Mouse (Mus musculus) C2C12 (cell line): ENCODE results near the gene Itgb2. TPM values are rescaled to one million over a fixed set of nuclear protein-coding genes. Genes with fewer than 3 reads are reported as not detected.
A peak's percentile ranks its signal among the peaks of the same experiment; 100 is the strongest.

ENCODE experiments used
- H3K27me3 ChIP-seq: one replicate; pipeline ENCODE4 v1.6.1; 2011; ENCODE audit not compliant: control insufficient read depth, insufficient read depth, insufficient read length
- H3K36me3 ChIP-seq: one replicate; pipeline ENCODE4 v1.6.1; 2011; ENCODE audit not compliant: control insufficient read depth, insufficient read depth
- H3K4me3 ChIP-seq: one replicate; pipeline ENCODE4 v1.5.1; 2011; ENCODE audit warnings: mild to moderate bottlenecking, control low read depth; ENCODE audit not compliant: poor library complexity, insufficient read depth, severe bottlenecking
- H3K79me2 ChIP-seq: one replicate; pipeline ENCODE4 v1.6.1; 2011; ENCODE audit not compliant: control insufficient read depth, insufficient read depth
- H3K79me3 ChIP-seq: one replicate; pipeline ENCODE4 v1.6.1; 2011; ENCODE audit warnings: low read depth, control low read depth
- H3ac ChIP-seq: one replicate; pipeline ENCODE3; 2011; ENCODE audit warnings: low read depth; ENCODE audit not compliant: control insufficient read depth, insufficient read length
- CEBPB ChIP-seq: IDR thresholded peaks from one replicate; pipeline ENCODE4 v1.6.1; 2011; ENCODE audit warnings: low read depth, mild to moderate bottlenecking, control low read depth, moderate library complexity
- CTCF ChIP-seq: IDR thresholded peaks from one replicate; pipeline ENCODE4 v1.5.1; 2011; ENCODE audit not compliant: control insufficient read depth, insufficient read depth, insufficient read length
- FOSL1 ChIP-seq: IDR thresholded peaks from one replicate; pipeline ENCODE4 v1.8.0; 2011; ENCODE audit warnings: mild to moderate bottlenecking, low read length; ENCODE audit not compliant: poor library complexity, insufficient read depth, severe bottlenecking
- MAX ChIP-seq: IDR thresholded peaks from one replicate; pipeline ENCODE4 v1.6.1; 2011; ENCODE audit warnings: mild to moderate bottlenecking, control low read depth
- MYOD1 ChIP-seq: IDR thresholded peaks from one replicate; pipeline ENCODE4 v1.6.1; 2011; ENCODE audit warnings: low read depth; ENCODE audit not compliant: control insufficient read depth, insufficient read length
- MYOG ChIP-seq: IDR thresholded peaks from one replicate; pipeline ENCODE4 v1.6.1; 2011; ENCODE audit not compliant: control insufficient read depth, insufficient read length; ENCODE audit errors: extremely low read depth
- USF1 ChIP-seq: IDR thresholded peaks from one replicate; pipeline ENCODE4 v1.6.1; 2011; ENCODE audit warnings: low read depth, mild to moderate bottlenecking, control low read depth, moderate library complexity
- polyA plus RNA-seq: library from polyadenylated mRNA; unstranded; fragments of >200 nt; fragmentation: generic; extraction: Trizol; gene quantifications from one replicate; pipeline ENCODE4 v1.2.1, GENCODE M21; 2012; ENCODE audit warnings: missing spikeins

The Itgb2 gene
- polyA plus RNA-seq, 1 experiment: 0.47 TPM

DNA sequence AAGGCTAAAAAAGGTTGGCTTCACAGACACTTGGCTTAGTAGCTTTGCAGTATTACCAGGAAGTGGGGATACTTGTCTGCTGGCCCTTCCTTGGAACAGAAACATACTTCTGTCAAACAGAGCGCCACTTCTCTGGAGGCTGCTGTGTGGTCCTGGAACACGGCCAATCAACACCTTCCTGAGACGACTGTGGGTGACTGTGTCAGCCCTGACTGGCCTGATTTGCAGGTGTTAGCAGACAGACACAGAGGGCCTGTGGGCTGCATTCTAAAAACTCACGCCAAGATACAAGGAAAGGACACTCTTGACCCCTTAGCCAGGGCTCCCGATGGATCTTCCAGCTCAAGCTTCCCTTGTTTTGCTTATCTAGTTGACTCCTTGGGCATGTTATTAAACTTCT lies 74.9 kb downstream of the Itgb2 start:
- H3ac ChIP-seq: no peak overlapping the region
- H3K36me3 ChIP-seq: peaks cover 9% of the 10 kb centered on the region
- no peaks in the 10 kb centered on the region for H3K27me3 ChIP-seq
- H3K4me3 ChIP-seq: no peak overlapping the region
- H3K79me2 ChIP-seq: peaks cover 36% of the 10 kb centered on the region
- peaks cover 22% of the 10 kb centered on the region for H3K79me3 ChIP-seq
- TF ChIP-seq MYOG (no peak), CTCF (no peak), FOSL1 (no peak)

DNA sequence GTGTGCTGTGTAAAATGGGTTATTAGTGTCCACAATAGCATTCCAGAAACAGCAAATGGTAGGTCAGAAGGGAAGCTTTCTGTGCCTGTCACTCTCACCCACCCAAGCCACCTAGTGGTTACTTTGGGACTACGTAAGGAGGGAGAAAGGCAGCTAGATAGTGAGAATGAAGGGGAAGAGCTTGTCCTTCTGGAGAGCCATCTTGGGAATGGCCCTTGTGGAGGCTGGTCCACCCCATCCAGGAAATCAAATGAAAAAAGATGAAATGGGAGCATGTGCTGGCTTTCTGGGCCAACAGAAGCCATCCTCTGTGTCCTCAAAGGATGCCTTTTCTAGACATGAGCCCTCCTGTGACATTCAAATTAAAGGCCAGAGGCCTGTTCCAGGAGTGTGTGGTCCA lies 75.3 kb downstream of the Itgb2 start:
- no peaks in the 10 kb centered on the region for H3K27me3 ChIP-seq
- H3K79me3 ChIP-seq: peaks cover 24% of the 10 kb centered on the region
- no peak overlapping the region for H3ac ChIP-seq
- H3K36me3 ChIP-seq: peaks cover 13% of the 10 kb centered on the region
- H3K4me3 ChIP-seq: peak overlapping the region; percentile 89
- TF ChIP-seq CTCF (peak; percentile 0), MAX (no peak)
- peaks cover 40% of the 10 kb centered on the region for H3K79me2 ChIP-seq

DNA sequence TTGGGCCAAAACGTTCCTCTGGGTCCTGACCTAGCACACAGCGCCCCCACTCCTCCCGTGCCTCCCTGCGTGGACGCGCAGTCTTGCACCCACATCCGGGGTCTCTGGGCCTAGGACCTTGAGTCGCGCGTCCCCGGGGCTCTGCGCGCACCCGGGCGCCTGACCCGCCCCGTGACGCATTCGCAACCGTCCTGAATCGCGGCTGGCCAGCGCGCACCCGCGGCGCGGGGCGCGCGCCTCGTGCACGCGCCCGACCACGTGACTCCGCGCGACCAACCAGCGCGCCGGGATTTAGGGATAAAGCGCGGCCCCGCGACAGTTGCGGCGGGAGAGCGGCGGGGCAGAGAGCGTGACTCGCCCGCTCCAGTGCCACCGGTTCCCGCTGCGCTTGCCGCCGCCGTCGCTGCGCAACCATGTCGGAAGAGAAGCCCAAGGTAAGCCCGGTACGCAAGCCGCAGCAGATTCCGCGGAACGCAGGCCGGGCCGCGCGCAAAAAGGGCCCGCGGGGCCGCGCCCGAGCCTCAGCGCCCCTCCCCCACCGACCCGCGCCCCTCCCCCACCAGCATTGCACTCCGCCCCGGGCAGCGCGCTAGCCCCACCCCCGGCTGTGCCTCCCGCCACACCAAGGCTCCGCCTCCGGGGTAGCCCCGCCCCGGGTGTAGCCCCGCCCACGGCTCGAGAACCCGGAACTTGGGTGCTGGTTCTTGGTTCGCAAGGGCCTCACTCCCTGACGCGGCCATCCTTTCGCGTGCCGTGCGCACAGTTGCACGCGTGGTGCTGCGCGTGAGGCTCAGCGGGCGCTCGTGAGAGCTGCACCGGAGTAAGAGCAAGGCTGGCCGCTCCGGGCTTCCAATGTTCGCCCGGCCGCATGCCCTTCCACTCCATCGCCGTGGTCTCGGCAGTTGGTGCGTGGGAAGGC lies 76.1 kb downstream of the Itgb2 start, which contains the start of the genes Sumo3 and Gm49325:
Gene Sumo3 (plus strand): TSS at position 190 of the 919 bp plus-strand sequence.
Gene Gm49325 (plus strand): TSS at position 290 of the 919 bp plus-strand sequence.
- Histone ChIP-seq H3K27me3 (no peaks in the 10 kb centered on the region), H3ac (peak within 1 kb of the TSS; percentile 81), H3K79me3 (peaks cover 26% of the 10 kb centered on the region), H3K79me2 (peaks cover 45% of the 10 kb centered on the region), H3K36me3 (peaks cover 21% of the 10 kb centered on the region), H3K4me3 (peak within 1 kb of the TSS; percentile 89)
- no peak for TF ChIP-seq CTCF
- peak; percentile 85 for TF ChIP-seq USF1
- TF ChIP-seq FOSL1: no peak
- no peak for TF ChIP-seq MYOG
- TF ChIP-seq MYOD1: no peak
- TF ChIP-seq CEBPB: no peak
- peak; percentile 94 for TF ChIP-seq MAX

DNA sequence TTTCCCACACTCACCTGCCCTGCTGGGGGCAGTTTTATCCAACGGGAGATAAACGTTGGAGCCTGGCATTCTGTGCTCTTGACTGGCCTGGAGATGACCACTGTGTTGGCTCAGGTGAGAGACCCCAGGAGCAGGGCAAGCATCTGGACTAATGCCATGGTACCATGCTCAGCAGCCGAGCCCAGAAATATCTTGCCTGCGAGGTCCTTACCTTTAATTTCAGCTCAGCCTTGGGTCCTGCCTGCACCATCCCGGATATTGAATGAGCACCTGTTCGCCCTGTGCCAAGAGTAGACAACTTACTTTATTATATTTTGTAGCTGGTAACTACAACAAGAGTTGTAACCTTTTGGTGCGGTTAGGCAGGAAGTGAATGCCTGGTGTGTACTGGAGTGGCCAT lies 76.8 kb downstream of the Itgb2 start:
- H3ac ChIP-seq: peak overlapping the region; percentile 81
- no peak for TF ChIP-seq CEBPB
- no peak for TF ChIP-seq MYOG
- no peak for TF ChIP-seq MAX
- TF ChIP-seq CTCF: no peak
- TF ChIP-seq MYOD1: no peak
- no peak for TF ChIP-seq USF1
- TF ChIP-seq FOSL1: no peak
- H3K79me2 ChIP-seq: peaks cover 45% of the 10 kb centered on the region
- H3K4me3 ChIP-seq: peak overlapping the region; percentile 89
- H3K36me3 ChIP-seq: peaks cover 28% of the 10 kb centered on the region
- no peaks in the 10 kb centered on the region for H3K27me3 ChIP-seq
- H3K79me3 ChIP-seq: peaks cover 26% of the 10 kb centered on the region

DNA sequence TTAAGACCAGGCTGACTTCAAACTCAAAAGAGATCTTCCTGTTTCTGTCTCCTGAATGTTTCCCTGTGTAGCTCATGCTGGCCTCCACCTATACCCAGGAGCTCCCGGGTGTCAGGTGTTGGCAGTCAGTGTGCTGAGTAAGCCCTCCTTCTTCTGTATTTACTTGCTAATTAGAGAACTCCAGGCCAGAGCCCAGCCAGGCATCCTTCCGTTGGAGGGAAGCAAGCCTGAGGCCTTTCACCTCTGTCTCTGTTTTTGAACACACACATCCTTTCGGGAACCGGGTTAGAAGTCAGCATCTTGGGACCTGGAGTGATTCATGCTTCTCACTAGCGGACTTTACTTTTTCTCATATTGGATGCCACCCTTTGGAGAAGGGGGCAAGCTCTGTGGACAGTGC lies 77.4 kb downstream of the Itgb2 start:
- Histone ChIP-seq H3K27me3 (no peaks in the 10 kb centered on the region), H3K79me2 (peaks cover 45% of the 10 kb centered on the region), H3K79me3 (peaks cover 26% of the 10 kb centered on the region), H3K36me3 (peaks cover 34% of the 10 kb centered on the region), H3K4me3 (peak overlapping the region; percentile 89), H3ac (no peak overlapping the region)
- no peak for TF ChIP-seq USF1
- TF ChIP-seq CEBPB: no peak
- TF ChIP-seq FOSL1: no peak
- TF ChIP-seq MAX: no peak
- TF ChIP-seq MYOD1: no peak
- TF ChIP-seq CTCF: no peak
- no peak for TF ChIP-seq MYOG

GRCm38 (mm10) chr10:77608589-77608988 lies 78.5 kb downstream of the Itgb2 start:
- H3K79me3 ChIP-seq: peaks cover 30% of the 10 kb centered on the region
- peaks cover 44% of the 10 kb centered on the region for H3K36me3 ChIP-seq
- no peak overlapping the region for H3K4me3 ChIP-seq
- H3K27me3 ChIP-seq: no peaks in the 10 kb centered on the region
- TF ChIP-seq CTCF (no peak), CEBPB (no peak), MAX (no peak), MYOD1 (no peak), FOSL1 (no peak), MYOG (no peak)
- H3K79me2 ChIP-seq: peaks cover 45% of the 10 kb centered on the region
- no peak overlapping the region for H3ac ChIP-seq
